Mouse (Mus musculus): ENCODE results near the gene Canx.

Canx gene

DNA sequence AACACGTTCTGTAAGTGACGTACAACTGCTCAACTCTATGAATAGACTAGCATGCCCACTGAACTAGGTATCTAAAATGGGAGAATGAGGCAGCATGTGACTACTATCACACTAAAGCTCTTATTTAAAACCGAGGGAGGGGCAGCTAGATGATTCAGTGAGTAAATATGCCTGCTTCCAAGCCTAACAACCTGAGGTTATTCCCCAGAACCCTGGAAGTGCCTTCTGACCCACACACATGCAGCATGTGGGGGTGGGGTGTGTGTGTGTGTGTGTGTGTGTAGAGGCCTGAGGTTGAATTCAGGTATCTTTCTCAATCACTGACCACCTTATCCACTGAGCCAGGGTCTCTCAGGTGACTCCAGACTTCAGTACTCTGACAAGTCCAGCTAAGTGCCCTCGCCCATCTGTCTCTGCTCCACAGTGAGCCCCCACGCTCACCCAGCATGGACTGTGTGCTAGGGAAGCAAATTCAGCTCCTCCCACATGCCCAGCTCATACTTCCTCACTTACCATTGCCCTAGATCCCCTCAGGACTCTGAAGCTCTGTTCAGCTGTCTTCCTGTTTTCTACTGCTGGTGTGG lies 49.8 kb downstream of the Canx start:
- no peak for DNase-seq (ENCODE audit: low read depth)

GRCm38 (mm10) chr11:50275077-50275476 lies 50.4 kb downstream of the Canx start:
- DNase-seq (ENCODE audit: low read depth), result no peak

- no peak for DNase-seq (ENCODE audit: low read depth)
Measured at GRCm38 (mm10) chr11:50272819-50273218, 52.7 kb downstream of the Canx start.

DNA sequence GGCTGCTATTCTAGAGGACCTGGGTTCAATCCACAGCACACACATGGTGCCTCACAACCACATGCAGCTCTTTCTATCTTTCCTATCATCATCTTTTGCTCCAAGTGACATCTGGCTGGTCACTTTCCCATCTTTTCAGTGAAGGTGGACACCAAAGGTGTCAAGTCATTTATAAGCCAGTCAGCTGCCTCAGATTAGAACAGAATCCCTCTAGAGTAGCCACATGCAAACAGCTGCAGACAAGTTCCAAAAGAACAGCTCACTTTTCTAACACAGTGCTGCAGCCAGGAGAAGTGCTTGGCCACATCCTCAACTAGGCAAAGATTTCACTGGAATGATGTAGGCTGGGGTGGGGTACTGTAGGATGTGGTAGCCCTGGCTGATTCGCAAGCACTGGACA lies 55.6 kb downstream of the Canx start:
- DNase-seq (ENCODE audit: low read depth), result no peak

GRCm38 (mm10) chr11:50269163-50269562 lies 56.3 kb downstream of the Canx start:
- DNase-seq (ENCODE audit: low read depth), result peak; percentile 61

GRCm38 (mm10) chr11:50266997-50267396 lies 58.5 kb downstream of the Canx start:
- no peak for DNase-seq (ENCODE audit: low read depth)

GRCm38 (mm10) chr11:50265931-50266330 lies 59.5 kb downstream of the Canx start:
- no peak for DNase-seq (ENCODE audit: low read depth)

DNA sequence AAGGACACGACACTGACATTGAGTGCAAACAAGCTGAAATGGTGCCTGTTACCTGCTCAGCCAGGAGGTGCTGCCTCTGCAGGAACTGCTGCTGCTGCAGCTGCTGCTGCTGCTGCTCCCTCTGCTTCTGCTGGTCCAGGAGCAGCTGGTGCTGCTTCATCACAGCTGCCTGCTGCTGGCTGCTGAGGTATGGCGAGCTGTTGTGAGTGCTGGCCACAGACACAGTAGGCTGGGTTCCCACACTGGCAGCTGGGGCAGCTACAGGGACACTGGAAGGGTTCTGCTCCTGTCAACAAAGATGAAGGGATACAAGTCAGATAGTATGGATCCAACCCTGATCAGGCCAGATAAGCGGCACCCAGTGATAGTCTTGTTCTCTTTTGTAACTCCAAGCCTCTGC lies 62.3 kb downstream of the Canx start:
- no peak for DNase-seq (ENCODE audit: low read depth)

DNA sequence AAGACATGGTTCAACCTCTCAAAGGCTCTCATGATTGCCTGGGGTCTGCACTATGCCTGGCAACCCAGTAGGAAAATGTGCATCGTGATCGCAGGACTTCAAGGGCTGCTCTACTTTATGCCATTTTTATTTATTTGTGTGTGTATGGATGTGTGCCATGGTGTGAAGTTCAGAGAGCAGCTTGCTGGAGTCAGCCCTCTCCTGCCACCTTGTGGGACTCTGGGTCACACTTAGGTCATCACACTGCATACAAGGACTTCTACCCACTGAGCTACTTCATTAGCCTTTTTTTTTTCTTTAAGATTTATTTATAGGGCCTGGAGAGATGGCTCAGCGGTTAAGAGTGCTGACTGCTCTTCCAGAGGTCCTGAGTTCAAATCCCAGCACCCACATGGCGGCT lies 63.5 kb downstream of the Canx start:
- DNase-seq (ENCODE audit: low read depth), result no peak

- DNase-seq (ENCODE audit: low read depth), result no peak
Measured at GRCm38 (mm10) chr11:50258310-50258709, 67.2 kb downstream of the Canx start.

DNA sequence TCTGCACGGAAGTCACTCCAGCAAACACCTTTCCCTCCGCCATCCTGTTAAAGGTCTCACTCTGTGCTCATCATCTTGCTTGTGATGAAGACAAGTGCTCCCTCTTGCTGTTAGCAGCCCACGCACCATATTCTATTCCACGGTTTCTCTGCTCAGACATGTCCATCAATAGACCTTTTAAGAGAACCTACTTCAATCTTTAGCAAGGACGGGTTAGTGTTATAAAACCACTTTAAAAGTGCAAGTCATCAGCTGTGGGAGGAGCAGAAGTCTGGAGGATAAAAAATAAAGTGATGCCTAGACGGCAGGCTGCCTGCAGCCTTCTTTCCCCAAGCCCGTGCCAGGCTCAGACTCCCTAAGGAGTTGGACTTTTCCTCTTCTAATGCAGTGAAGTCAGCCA lies 68.9 kb downstream of the Canx start:
- no peak for DNase-seq (ENCODE audit: low read depth)

GRCm38 (mm10) chr11:50254010-50254580 lies 71.4 kb downstream of the Canx start:
- DNase-seq (ENCODE audit: low read depth), result no peak

DNA sequence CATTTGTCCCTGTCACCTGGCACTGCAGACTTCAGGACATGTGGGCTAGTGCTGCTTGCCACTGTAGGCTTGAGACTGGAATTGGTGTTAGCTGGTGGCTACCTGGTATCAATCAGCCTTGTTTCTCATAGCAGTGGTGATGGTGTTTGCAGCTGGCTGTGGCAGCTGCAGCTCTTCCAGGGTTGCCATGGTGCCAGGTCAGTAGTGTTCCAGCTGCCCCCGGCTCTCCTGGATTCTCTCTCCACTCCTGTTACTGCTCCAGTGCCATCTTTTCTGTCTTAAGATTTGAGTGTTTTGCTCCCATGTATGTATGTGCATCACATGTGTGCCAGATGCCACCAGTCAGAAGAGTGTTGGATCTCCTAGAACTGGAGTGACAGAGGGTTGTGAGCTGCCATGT lies 72.1 kb downstream of the Canx start:
- no peak for DNase-seq (ENCODE audit: low read depth)

DNA sequence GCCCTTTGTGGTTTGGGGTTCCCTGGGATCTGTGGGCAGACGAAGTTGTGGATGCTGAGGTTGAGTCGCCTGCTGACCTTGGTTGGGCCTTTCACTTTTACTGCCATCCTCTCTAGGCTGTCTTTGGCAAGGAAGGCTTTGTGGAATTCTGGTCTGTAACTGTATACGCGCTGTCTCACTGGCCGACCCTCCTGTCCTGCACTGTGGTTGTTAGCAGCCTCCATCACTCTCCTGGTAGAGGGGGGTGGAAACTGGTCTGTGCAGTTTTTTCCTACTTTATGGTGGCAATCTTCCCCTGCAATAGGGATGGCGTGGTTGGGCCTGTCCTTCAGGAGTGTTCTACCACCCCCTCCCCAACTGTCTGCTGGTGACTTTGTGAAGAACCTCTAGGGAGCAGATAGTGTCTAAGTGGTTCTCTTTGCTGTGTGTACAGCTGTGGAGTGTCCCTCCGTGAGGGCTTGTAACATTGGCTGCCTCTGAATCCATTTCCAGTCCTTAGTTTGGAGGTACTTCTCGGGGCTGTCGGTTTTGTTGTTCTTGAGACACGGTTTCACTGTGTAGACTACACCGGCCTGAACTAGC lies 72.7 kb downstream of the Canx start:
- no peak for DNase-seq (ENCODE audit: low read depth)

GRCm38 (mm10) chr11:50252166-50252565 lies 73.3 kb downstream of the Canx start:
- no peak for DNase-seq (ENCODE audit: low read depth)

- DNase-seq (ENCODE audit: low read depth), result no peak
Measured at GRCm38 (mm10) chr11:50248473-50249171, 76.9 kb downstream of the Canx start.

GRCm38 (mm10) chr11:50245269-50245668 lies 80.2 kb downstream of the Canx start:
- DNase-seq (ENCODE audit: low read depth), result no peak
